Mouse (Mus musculus) neural tube, embryonic 15.5 days (tissue): Measurements from ENCODE around the gene Clba1. TPM values are rescaled to one million over a fixed set of nuclear protein-coding genes. Genes with fewer than 3 reads are reported as not detected.

Experiments
- ATAC-seq: fragments of 200-750 bp; cut with Nextera tagmentation; 2 replicates; pipeline ENCODE4 v1.8.0; 2017; ENCODE audit warnings: mild to moderate bottlenecking, moderate TSS enrichment, moderate library complexity; ENCODE audit not compliant: low FRiP score
- H3K27ac ChIP-seq: fragments of 300-500 bp; sonication (generic); replicated peaks from 2 replicates; pipeline ENCODE4 v1.5.1; 2015; ENCODE audit warnings: mild to moderate bottlenecking, inconsistent platforms
- H3K27me3 ChIP-seq: fragments of 300-500 bp; sonication (generic); replicated peaks from 2 replicates; pipeline ENCODE4 v1.6.1; 2015; ENCODE audit warnings: inconsistent platforms
- H3K36me3 ChIP-seq: fragments of 300-500 bp; sonication (generic); 2 replicates; pipeline ENCODE4 v1.6.1; 2015; ENCODE audit warnings: inconsistent platforms
- H3K4me1 ChIP-seq: fragments of 300-500 bp; sonication (generic); 2 replicates; pipeline ENCODE4 v1.6.1; 2015; ENCODE audit warnings: inconsistent platforms
- H3K4me2 ChIP-seq: fragments of 300-500 bp; sonication (generic); 2 replicates; pipeline ENCODE4 v1.6.1; 2015; ENCODE audit warnings: inconsistent platforms, mild to moderate bottlenecking, moderate library complexity
- H3K4me3 ChIP-seq: fragments of 300-500 bp; sonication (generic); replicated peaks from 2 replicates; pipeline ENCODE4 v1.5.1; 2015; ENCODE audit warnings: mild to moderate bottlenecking, inconsistent platforms
- H3K9ac ChIP-seq: fragments of 300-500 bp; sonication (generic); replicated peaks from 2 replicates; pipeline ENCODE4 v1.6.1; 2015; ENCODE audit warnings: mild to moderate bottlenecking, inconsistent platforms
- H3K9me3 ChIP-seq: fragments of 300-500 bp; sonication (generic); replicated peaks from 2 replicates; pipeline ENCODE4 v1.6.1; 2016; ENCODE audit warnings: inconsistent platforms
- WGBS: fragments of 180-500 bp; shearing (Covaris S2); methylation state at CpG from one replicate; pipeline ENCODE4 v1.1.7; 2015; ENCODE audit warnings: mixed read lengths; 5-methylcytosine and 5-hydroxymethylcytosine counted together
- polyA plus RNA-seq: library from polyadenylated mRNA; unstranded; fragments of >200 nt; fragmentation: Nextera tagmentation; extraction: Ambion mirVana; gene quantifications from 2 replicates; pipeline ENCODE4 v1.2.1, GENCODE M21; 2015

Clba1 gene
- polyA plus RNA-seq, 1 experiment from 2014 or later = 21.1 TPM

- no peak overlapping the region for H3K27ac ChIP-seq
- H3K9ac ChIP-seq = no peak overlapping the region
- no peaks in the 10 kb centered on the region for H3K36me3 ChIP-seq
- no peaks in the 10 kb centered on the region for H3K9me3 ChIP-seq
- no peak overlapping the region for H3K4me3 ChIP-seq
- H3K4me1 ChIP-seq = no peaks in the 10 kb centered on the region
- 75% methylated on average over 9 of the region's 9 CpGs for WGBS
- no peak overlapping the region for H3K4me2 ChIP-seq
- ATAC-seq = no peak
- H3K27me3 ChIP-seq = no peaks in the 10 kb centered on the region
These were observed 48.5 kb downstream of the Clba1 start for GRCm38 (mm10) chr12:112857021-112857925.

- Histone ChIP-seq H3K27ac (no peak overlapping the region), H3K4me2 (no peak overlapping the region), H3K4me1 (no peaks in the 10 kb centered on the region), H3K9me3 (no peaks in the 10 kb centered on the region), H3K27me3 (no peaks in the 10 kb centered on the region), H3K4me3 (no peak overlapping the region), H3K36me3 (no peaks in the 10 kb centered on the region), H3K9ac (no peak overlapping the region)
- no peak for ATAC-seq
- 91% methylated on average over 9 of the region's 9 CpGs for WGBS
These were observed 50.0 kb downstream of the Clba1 start for GRCm38 (mm10) chr12:112858581-112859336.

GRCm38 (mm10) chr12:112859930-112860329 is 51.2 kb downstream of the Clba1 start:
- H3K9me3 ChIP-seq = no peaks in the 10 kb centered on the region
- H3K9ac ChIP-seq = no peak overlapping the region
- H3K27me3 ChIP-seq = no peaks in the 10 kb centered on the region
- no peak overlapping the region for H3K4me3 ChIP-seq
- H3K4me1 ChIP-seq = no peaks in the 10 kb centered on the region
- 83% methylated on average over 8 of the region's 8 CpGs for WGBS
- no peaks in the 10 kb centered on the region for H3K36me3 ChIP-seq
- no peak for ATAC-seq
- H3K4me2 ChIP-seq = no peak overlapping the region
- H3K27ac ChIP-seq = no peak overlapping the region

- H3K36me3 ChIP-seq = no peaks in the 10 kb centered on the region
- H3K27me3 ChIP-seq = no peaks in the 10 kb centered on the region
- no peak overlapping the region for H3K9ac ChIP-seq
- no peaks in the 10 kb centered on the region for H3K4me1 ChIP-seq
- 69% methylated on average over 7 of the region's 7 CpGs for WGBS
- no peak overlapping the region for H3K27ac ChIP-seq
- no peak for ATAC-seq
- no peak overlapping the region for H3K4me2 ChIP-seq
- H3K4me3 ChIP-seq = no peak overlapping the region
- H3K9me3 ChIP-seq = no peaks in the 10 kb centered on the region
These were observed 52.0 kb downstream of the Clba1 start for GRCm38 (mm10) chr12:112860765-112861164.

GRCm38 (mm10) chr12:112861911-112862321 is 53.2 kb downstream of the Clba1 start:
- ATAC-seq = no peak

GRCm38 (mm10) chr12:112864804-112865203 is 56.1 kb downstream of the Clba1 start:
- peaks cover 3% of the 10 kb centered on the region for H3K4me1 ChIP-seq
- 90% methylated on average over 7 of the region's 7 CpGs for WGBS

More at GRCm38 (mm10) chr12:112861911-112862321, 53.2 kb downstream of the Clba1 start:
- H3K4me2 ChIP-seq = no peak overlapping the region
- no peaks in the 10 kb centered on the region for H3K27me3 ChIP-seq
- 69% methylated on average over 9 of the region's 9 CpGs for WGBS
- no peak overlapping the region for H3K9ac ChIP-seq
- no peak overlapping the region for H3K27ac ChIP-seq
- H3K9me3 ChIP-seq = no peaks in the 10 kb centered on the region
- no peaks in the 10 kb centered on the region for H3K36me3 ChIP-seq
- no peak overlapping the region for H3K4me3 ChIP-seq
- no peaks in the 10 kb centered on the region for H3K4me1 ChIP-seq

More at GRCm38 (mm10) chr12:112864804-112865203, 56.1 kb downstream of the Clba1 start:
- Histone ChIP-seq H3K27ac (no peak overlapping the region), H3K9ac (no peak overlapping the region), H3K36me3 (no peaks in the 10 kb centered on the region), H3K4me3 (no peak overlapping the region), H3K27me3 (0 out of 2 replicates have a peak, but pooled peaks cover 2% of the 10 kb centered on the region), H3K4me2 (no peak overlapping the region), H3K9me3 (no peaks in the 10 kb centered on the region)
- no peak for ATAC-seq

Other genes starting within 250 kb of the Clba1 start
- gene Inf2, start 220.2 kb upstream of the Clba1 start, polyA plus RNA-seq = 1.7 and 2.5 TPM in 2 replicates
- gene Adssl1, start 188.9 kb upstream of the Clba1 start, polyA plus RNA-seq = 7.6 and 8.6 TPM in 2 replicates
- 48.0 and 96.7 TPM in 2 replicates for gene Siva1, start 164.3 kb upstream of the Clba1 start, polyA plus RNA-seq
- 70.5 and 120 TPM in 2 replicates for gene Akt1, start 134.1 kb upstream of the Clba1 start, polyA plus RNA-seq
- 1.8 and 2.4 TPM in 2 replicates for gene Zbtb42, start 130.1 kb upstream of the Clba1 start, polyA plus RNA-seq
- 34.7 and 43.3 TPM in 2 replicates for gene Cep170b, start 88.5 kb upstream of the Clba1 start, polyA plus RNA-seq
- 8.4 and 42.0 TPM in 2 replicates for gene Pld4, start 48.3 kb upstream of the Clba1 start, polyA plus RNA-seq
- 4.5 and 5.7 TPM in 2 replicates for gene Ahnak2, start 6.3 kb upstream of the Clba1 start, polyA plus RNA-seq
- 30.3 and 48.6 TPM in 2 replicates for gene Cdca4, start 20.5 kb downstream of the Clba1 start, polyA plus RNA-seq
- 0.08 and 2.8 TPM in 2 replicates for gene Gpr132, start 59.3 kb downstream of the Clba1 start, polyA plus RNA-seq
- 13.6 and 14.8 TPM in 2 replicates for gene Jag2, start 120.8 kb downstream of the Clba1 start, polyA plus RNA-seq
- gene Nudt14, start 133.2 kb downstream of the Clba1 start, polyA plus RNA-seq = 62.4 and 66.8 TPM in 2 replicates
- 46.3 and 50.0 TPM in 2 replicates for gene Btbd6, start 167.5 kb downstream of the Clba1 start, polyA plus RNA-seq
- gene Brf1, start 191.8 kb downstream of the Clba1 start, polyA plus RNA-seq = 44.1 and 49.3 TPM in 2 replicates
- 21.9 and 27.6 TPM in 2 replicates for gene Pacs2, start 205.6 kb downstream of the Clba1 start, polyA plus RNA-seq